Mouse (Mus musculus): ENCODE measurements around the gene Slc51b. TPM values are rescaled to one million over a fixed set of nuclear protein-coding genes. Genes with fewer than 3 reads are reported as not detected.

The Slc51b gene
- polyA plus RNA-seq (2012; rRNA removed) = not detected in 2 replicates

GRCm38 (mm10) chr9:65422760-65423501, at the start of gene Slc51b:
Gene Slc51b (minus strand): TSS chr9:65422955.

DNA sequence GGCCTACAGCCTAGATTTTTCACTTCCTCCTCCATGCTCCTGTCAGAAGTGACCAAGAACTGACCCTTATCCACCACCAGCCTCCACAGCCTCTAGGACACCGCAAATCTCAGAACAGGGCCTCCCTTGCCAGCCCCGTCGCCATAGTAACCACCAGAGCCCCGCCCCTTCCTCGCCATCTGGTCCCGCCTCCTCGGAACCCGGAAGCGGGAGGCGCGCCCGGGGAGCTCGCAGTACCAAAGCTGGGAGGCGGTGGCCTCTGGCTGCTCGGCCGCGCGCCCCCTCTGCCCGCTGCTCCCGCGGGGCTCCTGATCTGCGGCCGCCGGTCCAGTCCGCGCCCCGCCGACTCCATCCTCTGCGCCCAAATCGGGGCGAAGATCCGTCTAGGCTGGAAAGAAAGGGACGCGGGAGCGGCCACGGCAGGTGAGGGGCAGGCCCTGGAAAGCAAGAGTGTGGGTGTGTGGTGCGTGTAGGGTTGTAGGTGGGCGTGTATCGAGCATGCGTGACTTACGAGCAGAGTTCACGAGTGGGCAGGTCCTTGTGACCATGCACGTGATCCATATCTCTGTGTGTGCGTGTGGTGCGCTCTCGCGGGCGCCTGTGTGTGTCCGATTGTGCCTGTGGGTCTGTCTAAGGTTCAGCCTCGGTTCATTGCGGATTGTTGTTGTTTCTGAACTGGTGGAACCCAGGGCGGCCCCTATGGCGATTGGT, 38.1 kb upstream of the Slc51b start, which contains the start of gene Spg21:
TSS of gene Spg21 (plus strand) at position 216 of the 711 bp plus-strand sequence.

DNA sequence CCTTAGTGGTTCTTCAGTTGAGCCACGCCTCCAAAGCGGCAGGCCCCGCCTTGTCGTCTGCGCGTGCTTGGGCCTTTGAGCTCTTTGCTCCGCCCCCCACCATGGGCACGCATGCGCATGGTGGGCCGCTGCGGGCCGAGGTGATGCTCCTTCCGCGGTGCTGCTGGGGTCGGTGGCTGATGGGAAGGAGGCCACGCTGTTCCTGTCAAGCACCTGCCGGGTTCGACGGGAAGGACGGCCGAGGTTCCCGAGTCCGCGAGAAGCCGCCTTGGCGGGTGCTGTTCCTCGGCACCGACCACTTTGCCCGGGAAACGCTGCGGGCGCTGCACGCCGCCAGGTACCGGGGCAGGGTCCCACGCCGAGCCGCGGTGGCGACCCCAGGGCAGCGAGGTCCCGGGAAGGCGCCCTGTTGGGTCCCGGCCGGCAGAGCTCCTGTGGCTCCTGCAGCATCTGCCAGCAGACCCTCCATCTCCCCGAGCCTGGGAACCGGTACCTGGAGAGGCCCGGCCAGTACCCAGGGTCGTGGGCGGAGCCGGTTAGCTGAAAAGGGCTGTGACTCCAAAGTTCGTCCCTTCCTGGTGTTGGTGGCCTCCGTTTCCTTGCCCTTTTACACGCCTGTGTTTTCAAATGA, 13.0 kb upstream of the Slc51b start, which contains the start of gene Mtfmt:
TSS of gene Mtfmt (plus strand) at position 112 of the 631 bp plus-strand sequence.

GRCm38 (mm10) chr9:65398279-65398678, 24.5 kb downstream of the Slc51b start, which contains the start of gene Rasl12:
Gene Rasl12 (plus strand): TSS chr9:65398506.

GRCm38 (mm10) chr9:65391613-65391964, 31.2 kb downstream of the Slc51b start, which contains the start of gene Kbtbd13:
Gene Kbtbd13 (minus strand): TSS chr9:65391652.

Other genes with a start within 250 kb of the Slc51b start
- gene Parp16, start 227.6 kb downstream of the Slc51b start, polyA plus RNA-seq (2012; rRNA removed) = 3.5 and 4.8 TPM in 2 replicates
- 0.19 and 0.27 TPM in 2 replicates for gene Cilp, start 157.8 kb downstream of the Slc51b start, polyA plus RNA-seq (2012; rRNA removed)
- gene Clpx, start 128.7 kb downstream of the Slc51b start, polyA plus RNA-seq (2012; rRNA removed) = 20.4 and 24.5 TPM in 2 replicates
- gene Pdcd7, start 76.9 kb downstream of the Slc51b start, polyA plus RNA-seq (2012; rRNA removed) = 16.7 and 44.2 TPM in 2 replicates
- 0.93 and 1.6 TPM in 2 replicates for gene Ubap1l, start 61.9 kb downstream of the Slc51b start, polyA plus RNA-seq (2012; rRNA removed)
- 0.16 and 0.80 TPM in 2 replicates for gene Kbtbd13, start 31.3 kb downstream of the Slc51b start, polyA plus RNA-seq (2012; rRNA removed)
- 4.2 and 7.0 TPM in 2 replicates for gene Rasl12, start 24.4 kb downstream of the Slc51b start, polyA plus RNA-seq (2012; rRNA removed)
- 19.5 and 22.7 TPM in 2 replicates for gene Mtfmt, start 12.8 kb upstream of the Slc51b start, polyA plus RNA-seq (2012; rRNA removed)
- 30.1 and 51.0 TPM in 2 replicates for gene Spg21, start 38.0 kb upstream of the Slc51b start, polyA plus RNA-seq (2012; rRNA removed)
- 0.29 and 0.35 TPM in 2 replicates for gene Ankdd1a, start 97.2 kb upstream of the Slc51b start, polyA plus RNA-seq (2012; rRNA removed)
- gene Plekho2, start 157.1 kb upstream of the Slc51b start, polyA plus RNA-seq (2012; rRNA removed) = 8.0 and 9.3 TPM in 2 replicates
- 22.5 and 33.7 TPM in 2 replicates for gene Pif1, start 164.2 kb upstream of the Slc51b start, polyA plus RNA-seq (2012; rRNA removed)
- 13.3 and 23.0 TPM in 2 replicates for gene Rbpms2, start 206.7 kb upstream of the Slc51b start, polyA plus RNA-seq (2012; rRNA removed)
- 124 and 152 TPM in 2 replicates for gene Oaz2, start 245.0 kb upstream of the Slc51b start, polyA plus RNA-seq (2012; rRNA removed)

Data from central nervous system, embryonic 11.5 days (tissue).